Mouse (Mus musculus): Measurements from ENCODE around the gene Gm5426. TPM values are rescaled to one million over a fixed set of nuclear protein-coding genes. Genes with fewer than 3 reads are reported as not detected.
"Not testable (repeated sequence)": the region's sequence is repeated elsewhere in the genome, so short reads cannot be mapped to it uniquely, and the experiment has no call there.

Gm5426 gene
- total RNA-seq, 2 experiments from 2014 or later: not detected

GRCm38 (mm10) chr10:96131112-96131511 lies 5.3 kb upstream of the Gm5426 start:
- no peak for ATAC-seq (replicated peaks; ENCODE audit: low FRiP score, low TSS enrichment, poor library complexity, severe bottlenecking)

GRCm38 (mm10) chr10:96132161-96132560 lies 4.2 kb upstream of the Gm5426 start:
- ATAC-seq (replicated peaks; ENCODE audit: low FRiP score, low TSS enrichment, poor library complexity, severe bottlenecking): no peak

- no peak for ATAC-seq (replicated peaks; ENCODE audit: low FRiP score, low TSS enrichment, poor library complexity, severe bottlenecking)
These were observed 2.2 kb downstream of the Gm5426 start for GRCm38 (mm10) chr10:96138585-96138984.

- not testable (repeated sequence) for ATAC-seq (replicated peaks; ENCODE audit: low FRiP score, low TSS enrichment, poor library complexity, severe bottlenecking)
These were observed 2.9 kb downstream of the Gm5426 start for GRCm38 (mm10) chr10:96139274-96139673.

- no peak for ATAC-seq (replicated peaks; ENCODE audit: low FRiP score, low TSS enrichment, poor library complexity, severe bottlenecking)
These were observed 10.2 kb downstream of the Gm5426 start for GRCm38 (mm10) chr10:96146578-96146977.

GRCm38 (mm10) chr10:96148250-96148699 lies 11.9 kb downstream of the Gm5426 start:
- 0 out of 2 replicates have a peak, but pooled peaks have one; percentile 36 for ATAC-seq (replicated peaks; ENCODE audit: low FRiP score, low TSS enrichment, poor library complexity, severe bottlenecking)

GRCm38 (mm10) chr10:96150401-96151116 lies 14.2 kb downstream of the Gm5426 start:
- ATAC-seq (replicated peaks; ENCODE audit: low FRiP score, low TSS enrichment, poor library complexity, severe bottlenecking): peak; percentile 41; the same call in 1 of the 2 replicates

GRCm38 (mm10) chr10:96153315-96153714 lies 16.9 kb downstream of the Gm5426 start:
- ATAC-seq (replicated peaks; ENCODE audit: low FRiP score, low TSS enrichment, poor library complexity, severe bottlenecking): no peak

GRCm38 (mm10) chr10:96162975-96163706 lies 26.7 kb downstream of the Gm5426 start:
- ATAC-seq (replicated peaks; ENCODE audit: low FRiP score, low TSS enrichment, poor library complexity, severe bottlenecking): no peak

- ATAC-seq (replicated peaks; ENCODE audit: low FRiP score, low TSS enrichment, poor library complexity, severe bottlenecking): no peak
These were observed 27.4 kb downstream of the Gm5426 start for GRCm38 (mm10) chr10:96163791-96164190.

- no peak for ATAC-seq (replicated peaks; ENCODE audit: low FRiP score, low TSS enrichment, poor library complexity, severe bottlenecking)
These were observed 28.9 kb downstream of the Gm5426 start for GRCm38 (mm10) chr10:96165260-96165659.

- ATAC-seq (replicated peaks; ENCODE audit: low FRiP score, low TSS enrichment, poor library complexity, severe bottlenecking): no peak
These were observed 32.6 kb downstream of the Gm5426 start for GRCm38 (mm10) chr10:96168998-96169397.

- no peak for ATAC-seq (replicated peaks; ENCODE audit: low FRiP score, low TSS enrichment, poor library complexity, severe bottlenecking)
These were observed 35.1 kb downstream of the Gm5426 start for GRCm38 (mm10) chr10:96171546-96171945.

GRCm38 (mm10) chr10:96172964-96173363 lies 36.6 kb downstream of the Gm5426 start:
- no peak for ATAC-seq (replicated peaks; ENCODE audit: low FRiP score, low TSS enrichment, poor library complexity, severe bottlenecking)

GRCm38 (mm10) chr10:96173771-96174170 lies 37.4 kb downstream of the Gm5426 start:
- no peak for ATAC-seq (replicated peaks; ENCODE audit: low FRiP score, low TSS enrichment, poor library complexity, severe bottlenecking)

GRCm38 (mm10) chr10:96176916-96177315 lies 40.5 kb downstream of the Gm5426 start:
- no peak for ATAC-seq (replicated peaks; ENCODE audit: low FRiP score, low TSS enrichment, poor library complexity, severe bottlenecking)

GRCm38 (mm10) chr10:96180554-96181397 lies 44.4 kb downstream of the Gm5426 start:
- peak; percentile 41 for ATAC-seq (replicated peaks; ENCODE audit: low FRiP score, low TSS enrichment, poor library complexity, severe bottlenecking)

- ATAC-seq (replicated peaks; ENCODE audit: low FRiP score, low TSS enrichment, poor library complexity, severe bottlenecking): peak; percentile 35
These were observed 45.0 kb downstream of the Gm5426 start for GRCm38 (mm10) chr10:96181398-96181790.

GRCm38 (mm10) chr10:96181883-96182628 lies 45.7 kb downstream of the Gm5426 start:
- ATAC-seq (replicated peaks; ENCODE audit: low FRiP score, low TSS enrichment, poor library complexity, severe bottlenecking): 0 out of 2 replicates have a peak, but pooled peaks have one; percentile 27
